13 mouse cellular contexts compared by ENCODE assay signal in the genomic region with DNA sequence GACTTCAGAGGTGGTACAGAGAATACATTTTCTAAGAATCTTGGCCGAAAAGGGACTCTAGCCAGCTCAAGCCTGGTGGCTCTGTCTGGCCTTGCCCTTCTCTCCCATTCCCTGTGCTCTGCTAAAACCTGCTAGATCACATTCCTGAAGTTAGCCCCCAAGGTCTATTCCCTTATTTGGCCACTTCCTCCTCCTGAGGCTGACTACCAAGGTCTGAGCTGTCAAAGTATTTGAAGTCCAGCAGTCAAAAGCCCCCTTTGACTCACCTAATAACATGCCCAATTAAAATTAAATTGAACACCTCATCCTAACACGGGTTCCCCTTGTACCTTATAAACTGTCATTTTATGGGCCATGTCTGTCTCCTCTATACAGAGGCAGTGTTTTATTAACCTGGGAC.
DNase-seq lines count a peak whose midpoint lies in the region; ATAC-seq and TF ChIP-seq lines count a peak whose summit lies in the region.
"Had no signal": no experiment of that assay in that cellular context is flagged by ENCODE, and none has a peak within 500 bp of the region (broad histone marks: within the 10 kb centered on the region; RNA-seq: fewer than 3 reads in every experiment).

No protein-coding gene starts in this region.

- H3K27ac ChIP-seq in forebrain, embryonic 15.5 days (replicated peaks), result no peak overlapping the region
- no peak overlapping the region for H3K27ac ChIP-seq in forebrain, postnatal 0 days (ENCODE audit: low read depth, low read length)
- peak overlapping the region; percentile 40; the same call in 1 of the 2 replicates for H3K27ac ChIP-seq in limb, embryonic 13.5 days
- no peak overlapping the region for H3K27ac ChIP-seq in midbrain, embryonic 13.5 days
- H3K27ac ChIP-seq: forebrain, embryonic 12.5 days had no signal

- no peaks in the 10 kb centered on the region for H3K9me3 ChIP-seq in forebrain, embryonic 15.5 days
- H3K9me3 ChIP-seq in forebrain, postnatal 0 days (ENCODE audit: low read length), result no peaks in the 10 kb centered on the region
- no peaks in the 10 kb centered on the region for H3K9me3 ChIP-seq in limb, embryonic 13.5 days
- H3K9me3 ChIP-seq in midbrain, embryonic 13.5 days, result no peaks in the 10 kb centered on the region
- H3K9me3 ChIP-seq: forebrain, embryonic 12.5 days had no signal

- no peak for TF ChIP-seq CTCF in forebrain, postnatal 0 days (IDR thresholded peaks at IDR 0.05; ENCODE audit: low read depth)

- no peak for DNase-seq in forebrain, postnatal 0 days
- DNase-seq in embryo, embryonic 10.5 days (ENCODE audit: low spot score), result peak; percentile 40
- DNase-seq in kidney, adult 8-10 months, result peak; percentile 41 to 78
- no peak for DNase-seq in layer of hippocampus, adult 9-11 months
- DNase-seq in cerebellum, postnatal 4 days (ENCODE audit: low spot score in 2 of 2), result no peak
- DNase-seq: cerebellum, postnatal 36 days; left cerebral cortex, postnatal 4 days; lung, postnatal 36 days; thymus, postnatal 14 days had no signal

- H3K4me1 ChIP-seq in forebrain, embryonic 15.5 days, result no peaks in the 10 kb centered on the region
- H3K4me1 ChIP-seq in forebrain, postnatal 0 days (ENCODE audit: insufficient read depth), result no peaks in the 10 kb centered on the region
- peaks cover 33% of the 10 kb centered on the region for H3K4me1 ChIP-seq in limb, embryonic 13.5 days
- H3K4me1 ChIP-seq in midbrain, embryonic 13.5 days (replicated peaks), result no peaks in the 10 kb centered on the region
- H3K4me1 ChIP-seq: forebrain, embryonic 12.5 days had no signal

- peak; percentile 26; the same call in 1 of the 2 replicates for ATAC-seq in forebrain, embryonic 15.5 days (replicated peaks)
- ATAC-seq in forebrain, postnatal 0 days, result no peak
- ATAC-seq in limb, embryonic 13.5 days (ENCODE audit: low FRiP score, low read depth), result peak; percentile 54; the same call in 1 of the 2 replicates
- no peak for ATAC-seq in midbrain, embryonic 13.5 days

- no peaks in the 10 kb centered on the region for H3K27me3 ChIP-seq in forebrain, embryonic 15.5 days
- no peaks in the 10 kb centered on the region for H3K27me3 ChIP-seq in forebrain, postnatal 0 days (ENCODE audit: insufficient read depth, low read length)
- H3K27me3 ChIP-seq in limb, embryonic 13.5 days, result no peaks in the 10 kb centered on the region
- H3K27me3 ChIP-seq in midbrain, embryonic 13.5 days, result no peaks in the 10 kb centered on the region
- H3K27me3 ChIP-seq: forebrain, embryonic 12.5 days had no signal

- no peaks in the 10 kb centered on the region for H3K36me3 ChIP-seq in forebrain, embryonic 15.5 days
- H3K36me3 ChIP-seq in forebrain, postnatal 0 days (ENCODE audit: insufficient read depth), result no peaks in the 10 kb centered on the region
- H3K36me3 ChIP-seq in limb, embryonic 13.5 days, result no peaks in the 10 kb centered on the region
- H3K36me3 ChIP-seq in midbrain, embryonic 13.5 days, result no peaks in the 10 kb centered on the region
- H3K36me3 ChIP-seq: forebrain, embryonic 12.5 days had no signal

- H3K4me3 ChIP-seq in forebrain, embryonic 15.5 days, result no peak overlapping the region
- no peak overlapping the region for H3K4me3 ChIP-seq in forebrain, postnatal 0 days (ENCODE audit: low read depth, low read length)
- H3K4me3 ChIP-seq in limb, embryonic 13.5 days, result no peak overlapping the region
- no peak overlapping the region for H3K4me3 ChIP-seq in midbrain, embryonic 13.5 days (replicated peaks)
- H3K4me3 ChIP-seq: forebrain, embryonic 12.5 days had no signal

- WGBS in forebrain, embryonic 15.5 days, result 30% methylated on average over 2 of the region's 2 CpGs
- WGBS in forebrain, postnatal 0 days, result 20% methylated on average over 2 of the region's 2 CpGs
- 20% methylated on average over 2 of the region's 2 CpGs for WGBS in limb, embryonic 13.5 days
- WGBS in midbrain, embryonic 13.5 days, result 57% methylated on average over 2 of the region's 2 CpGs

- H3K9ac ChIP-seq in forebrain, embryonic 15.5 days (replicated peaks), result no peak overlapping the region
- H3K9ac ChIP-seq in forebrain, postnatal 0 days, result no peak overlapping the region
- no peak overlapping the region for H3K9ac ChIP-seq in limb, embryonic 13.5 days
- H3K9ac ChIP-seq in midbrain, embryonic 13.5 days (replicated peaks), result no peak overlapping the region
- H3K9ac ChIP-seq: forebrain, embryonic 12.5 days had no signal

- no peak overlapping the region for H3K4me2 ChIP-seq in forebrain, embryonic 15.5 days (replicated peaks)
- no peak overlapping the region for H3K4me2 ChIP-seq in forebrain, postnatal 0 days (ENCODE audit: low read depth)
- H3K4me2 ChIP-seq in limb, embryonic 13.5 days (replicated peaks), result no peak overlapping the region
- no peak overlapping the region for H3K4me2 ChIP-seq in midbrain, embryonic 13.5 days (replicated peaks)
- H3K4me2 ChIP-seq: forebrain, embryonic 12.5 days had no signal

Comparison
In these comparisons a context has a peak if more than half of its experiments do, and no peak if none do; other contexts are left out.
1. ATAC-seq: peak in forebrain, embryonic 15.5 days (single experiment) and limb, embryonic 13.5 days (single experiment); none in forebrain, postnatal 0 days (single experiment) and midbrain, embryonic 13.5 days (single experiment).
2. DNase-seq: peak in embryo, embryonic 10.5 days (single experiment) and kidney, adult 8-10 months (2 of 2); none in forebrain, postnatal 0 days (single experiment), layer of hippocampus, adult 9-11 months (single experiment) and cerebellum, postnatal 4 days (0 of 2).